17 mouse cellular contexts compared by ENCODE assay signal in genomic region chr2:93706407-93706806, GRCm38 (mm10).
"Had no signal": no experiment of that assay in that cellular context is flagged by ENCODE, and none has a peak within 500 bp of the region (broad histone marks: within the 10 kb centered on the region; RNA-seq: fewer than 3 reads in every experiment).

No protein-coding gene starts in this region.

- H3K27me3 ChIP-seq: lung, embryonic 15.5 days; megakaryocyte, embryonic 14.5 days; midbrain, embryonic 13.5 days; midbrain, embryonic 15.5 days; neural tube, embryonic 12.5 days; stomach, embryonic 15.5 days had no signal

- H3K4me1 ChIP-seq: midbrain, embryonic 13.5 days; midbrain, embryonic 15.5 days; neural tube, embryonic 12.5 days; stomach, embryonic 15.5 days had no signal

- H3K9ac ChIP-seq: liver, postnatal 0 days; lung, embryonic 15.5 days; midbrain, embryonic 13.5 days; midbrain, embryonic 15.5 days; neural tube, embryonic 12.5 days; stomach, embryonic 15.5 days had no signal

- ATAC-seq: liver, postnatal 0 days; midbrain, embryonic 13.5 days; midbrain, embryonic 15.5 days had no signal

- H3K4me2 ChIP-seq: lung, embryonic 15.5 days; midbrain, embryonic 11.5 days; midbrain, embryonic 13.5 days; midbrain, embryonic 15.5 days; neural tube, embryonic 12.5 days; stomach, embryonic 15.5 days had no signal

- H3K4me3 ChIP-seq: lung, embryonic 15.5 days; megakaryocyte, embryonic 14.5 days; midbrain, embryonic 13.5 days; midbrain, embryonic 15.5 days; neural tube, embryonic 12.5 days; stomach, embryonic 15.5 days had no signal

- H3K27ac ChIP-seq: lung, embryonic 15.5 days; macrophage; midbrain, embryonic 13.5 days; midbrain, embryonic 15.5 days; neural tube, embryonic 12.5 days; stomach, embryonic 15.5 days; stomach, postnatal 0 days had no signal

- H3K9me3 ChIP-seq: lung, embryonic 15.5 days; megakaryocyte, embryonic 14.5 days; midbrain, embryonic 13.5 days; midbrain, embryonic 15.5 days; neural tube, embryonic 12.5 days; stomach, embryonic 15.5 days had no signal

- H3K36me3 ChIP-seq: midbrain, embryonic 15.5 days; neural tube, embryonic 12.5 days; stomach, embryonic 15.5 days had no signal

- DNase-seq: liver, postnatal 0 days; lung, adult 2 months; lung, postnatal 10 days; lung, postnatal 36 days; right cerebral cortex, postnatal 14 days; thymus, adult 18-20 months; thymus, postnatal 14 days; thymus, postnatal 36 days had no signal
